Mouse (Mus musculus): Measurements from ENCODE around the gene Kirrel3. TPM values are rescaled to one million over a fixed set of nuclear protein-coding genes. Genes with fewer than 3 reads are reported as not detected.

Kirrel3 gene
- polyA plus RNA-seq, 1 experiment from 2014 or later, result 0.60 TPM

- H3K36me3 ChIP-seq (ENCODE audit: control insufficient read depth, insufficient read depth), result no peaks in the 10 kb centered on the region
- H3K9me3 ChIP-seq (ENCODE audit: control insufficient read depth), result no peaks in the 10 kb centered on the region
- ATAC-seq, result no peak
- WGBS, result 82% methylated on average over 7 of the region's 7 CpGs
- H3K27ac ChIP-seq (ENCODE audit: low read depth, low read length), result no peak overlapping the region
- H3K4me3 ChIP-seq (ENCODE audit: low read depth, low read length), result no peak overlapping the region
- no peak overlapping the region for H3K9ac ChIP-seq (ENCODE audit: low read depth, low read length)
- H3K4me1 ChIP-seq (replicated peaks; ENCODE audit: control insufficient read depth, insufficient read depth, low read length), result no peaks in the 10 kb centered on the region
- H3K4me2 ChIP-seq (replicated peaks; ENCODE audit: low read depth), result no peak overlapping the region
- TF ChIP-seq CTCF (IDR thresholded peaks at IDR 0.05; ENCODE audit: low read depth), result no peak
- no peaks in the 10 kb centered on the region for H3K27me3 ChIP-seq (replicated peaks; ENCODE audit: control insufficient read depth, insufficient read depth, low read length)
Observed at GRCm38 (mm10) chr9:34749161-34749560, 263.5 kb downstream of the Kirrel3 start.

DNA sequence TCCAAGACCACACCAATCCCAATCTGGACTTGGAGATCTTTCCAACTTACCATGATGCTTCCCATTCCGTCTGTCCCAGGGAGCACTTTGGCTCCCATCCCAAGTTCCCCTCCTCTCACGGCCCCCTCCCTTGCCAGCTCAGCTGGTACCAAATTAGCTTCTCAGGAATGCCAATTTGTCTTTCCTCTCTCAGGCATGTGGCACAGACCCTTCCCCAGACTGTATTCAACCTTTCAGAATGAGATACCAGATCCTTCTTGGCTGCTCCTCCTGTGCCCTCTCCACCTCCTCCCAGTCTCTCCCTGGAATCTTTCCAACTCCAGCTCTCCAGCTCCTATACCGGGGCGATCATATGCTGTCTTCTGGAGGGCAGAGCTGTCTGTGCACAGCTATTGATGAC is 264.2 kb downstream of the Kirrel3 start:
- ATAC-seq, result no peak
- TF ChIP-seq CTCF (IDR thresholded peaks at IDR 0.05; ENCODE audit: low read depth), result no peak

DNA sequence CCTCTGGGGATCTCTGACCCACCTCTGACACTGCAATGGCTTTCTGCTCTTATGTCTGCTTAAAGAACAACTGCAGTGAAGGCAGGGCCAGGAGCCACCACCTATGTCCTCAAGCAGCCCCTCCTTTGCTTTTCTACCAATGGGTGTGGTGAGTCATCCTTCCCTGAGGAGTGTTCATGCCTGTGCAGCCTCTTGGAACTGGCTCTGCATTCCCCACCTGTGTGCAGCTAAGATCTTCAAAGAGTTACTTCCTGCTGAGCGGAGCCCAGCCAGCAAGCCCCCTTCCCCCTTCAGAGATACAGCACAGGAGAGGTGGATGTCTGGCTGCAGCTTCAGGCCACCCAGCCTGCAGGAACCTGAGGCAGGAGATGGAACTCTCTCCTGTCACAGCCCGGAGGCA is 265.2 kb downstream of the Kirrel3 start:
- no peaks in the 10 kb centered on the region for H3K4me1 ChIP-seq (replicated peaks; ENCODE audit: control insufficient read depth, insufficient read depth, low read length)
- ATAC-seq, result no peak
- H3K4me2 ChIP-seq (replicated peaks; ENCODE audit: low read depth), result no peak overlapping the region
- no peak for TF ChIP-seq CTCF (IDR thresholded peaks at IDR 0.05; ENCODE audit: low read depth)
- H3K9ac ChIP-seq (ENCODE audit: low read depth, low read length), result no peak overlapping the region
- no peaks in the 10 kb centered on the region for H3K36me3 ChIP-seq (ENCODE audit: control insufficient read depth, insufficient read depth)
- 55% methylated on average over 2 of the region's 2 CpGs for WGBS
- no peaks in the 10 kb centered on the region for H3K9me3 ChIP-seq (ENCODE audit: control insufficient read depth)
- no peak overlapping the region for H3K4me3 ChIP-seq (ENCODE audit: low read depth, low read length)
- no peaks in the 10 kb centered on the region for H3K27me3 ChIP-seq (replicated peaks; ENCODE audit: control insufficient read depth, insufficient read depth, low read length)
- H3K27ac ChIP-seq (ENCODE audit: low read depth, low read length), result no peak overlapping the region

More for the DNA sequence above, 264.2 kb downstream of the Kirrel3 start:
- Histone ChIP-seq H3K4me1 (replicated peaks; ENCODE audit: control insufficient read depth, insufficient read depth, low read length) (no peaks in the 10 kb centered on the region), H3K27me3 (replicated peaks; ENCODE audit: control insufficient read depth, insufficient read depth, low read length) (no peaks in the 10 kb centered on the region), H3K36me3 (ENCODE audit: control insufficient read depth, insufficient read depth) (no peaks in the 10 kb centered on the region), H3K4me2 (replicated peaks; ENCODE audit: low read depth) (no peak overlapping the region), H3K9me3 (ENCODE audit: control insufficient read depth) (no peaks in the 10 kb centered on the region), H3K9ac (ENCODE audit: low read depth, low read length) (no peak overlapping the region), H3K27ac (ENCODE audit: low read depth, low read length) (no peak overlapping the region), H3K4me3 (ENCODE audit: low read depth, low read length) (no peak overlapping the region)
- WGBS, result 73% methylated on average over 4 of the region's 4 CpGs

GRCm38 (mm10) chr9:34752076-34752800 is 266.5 kb downstream of the Kirrel3 start:
- H3K9ac ChIP-seq (ENCODE audit: low read depth, low read length), result no peak overlapping the region
- no peaks in the 10 kb centered on the region for H3K36me3 ChIP-seq (ENCODE audit: control insufficient read depth, insufficient read depth)
- ATAC-seq, result no peak
- no peaks in the 10 kb centered on the region for H3K4me1 ChIP-seq (replicated peaks; ENCODE audit: control insufficient read depth, insufficient read depth, low read length)
- no peak for TF ChIP-seq CTCF (IDR thresholded peaks at IDR 0.05; ENCODE audit: low read depth)
- no peak overlapping the region for H3K27ac ChIP-seq (ENCODE audit: low read depth, low read length)
- no peak overlapping the region for H3K4me3 ChIP-seq (ENCODE audit: low read depth, low read length)
- H3K9me3 ChIP-seq (ENCODE audit: control insufficient read depth), result no peaks in the 10 kb centered on the region
- 75% methylated on average over 5 of the region's 5 CpGs for WGBS
- H3K4me2 ChIP-seq (replicated peaks; ENCODE audit: low read depth), result no peak overlapping the region
- H3K27me3 ChIP-seq (replicated peaks; ENCODE audit: control insufficient read depth, insufficient read depth, low read length), result no peaks in the 10 kb centered on the region

GRCm38 (mm10) chr9:34752801-34753170 is 267.1 kb downstream of the Kirrel3 start:
- peak; percentile 88 for TF ChIP-seq CTCF (IDR thresholded peaks at IDR 0.05; ENCODE audit: low read depth)
- H3K27ac ChIP-seq (ENCODE audit: low read depth, low read length), result no peak overlapping the region
- H3K4me1 ChIP-seq (replicated peaks; ENCODE audit: control insufficient read depth, insufficient read depth, low read length), result no peaks in the 10 kb centered on the region
- ATAC-seq, result no peak
- no peaks in the 10 kb centered on the region for H3K27me3 ChIP-seq (replicated peaks; ENCODE audit: control insufficient read depth, insufficient read depth, low read length)
- H3K4me3 ChIP-seq (ENCODE audit: low read depth, low read length), result no peak overlapping the region
- H3K36me3 ChIP-seq (ENCODE audit: control insufficient read depth, insufficient read depth), result no peaks in the 10 kb centered on the region
- 21% methylated on average over 4 of the region's 4 CpGs for WGBS
- H3K9me3 ChIP-seq (ENCODE audit: control insufficient read depth), result no peaks in the 10 kb centered on the region
- no peak overlapping the region for H3K9ac ChIP-seq (ENCODE audit: low read depth, low read length)
- H3K4me2 ChIP-seq (replicated peaks; ENCODE audit: low read depth), result no peak overlapping the region

DNA sequence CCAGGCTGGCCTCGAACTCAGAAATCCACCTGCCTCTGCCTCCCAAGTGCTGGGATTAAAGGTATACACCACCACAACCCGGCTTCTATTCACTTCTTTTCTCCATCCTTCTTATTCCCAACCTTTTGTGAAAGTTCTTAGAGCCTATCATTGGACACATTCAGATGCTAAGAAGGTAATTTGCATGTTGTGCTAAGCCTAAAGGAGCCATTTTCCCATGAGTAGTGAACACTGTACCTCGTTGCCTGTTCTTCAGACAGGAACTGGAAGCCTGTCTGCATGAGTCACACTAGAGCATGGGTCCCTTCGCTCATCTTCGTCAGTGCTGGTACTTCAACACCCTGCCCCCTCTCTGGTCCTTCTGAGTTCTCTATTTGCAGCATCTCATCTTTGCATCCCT is 268.2 kb downstream of the Kirrel3 start:
- Histone ChIP-seq H3K9me3 (ENCODE audit: control insufficient read depth) (no peaks in the 10 kb centered on the region), H3K9ac (ENCODE audit: low read depth, low read length) (no peak overlapping the region), H3K27me3 (replicated peaks; ENCODE audit: control insufficient read depth, insufficient read depth, low read length) (no peaks in the 10 kb centered on the region), H3K36me3 (ENCODE audit: control insufficient read depth, insufficient read depth) (no peaks in the 10 kb centered on the region), H3K4me3 (ENCODE audit: low read depth, low read length) (no peak overlapping the region), H3K4me1 (replicated peaks; ENCODE audit: control insufficient read depth, insufficient read depth, low read length) (no peaks in the 10 kb centered on the region), H3K4me2 (replicated peaks; ENCODE audit: low read depth) (no peak overlapping the region), H3K27ac (ENCODE audit: low read depth, low read length) (no peak overlapping the region)
- WGBS, result 72% methylated on average over 5 of the region's 5 CpGs
- TF ChIP-seq CTCF (IDR thresholded peaks at IDR 0.05; ENCODE audit: low read depth), result no peak
- ATAC-seq, result no peak
